Mouse (Mus musculus) kidney, adult 2 months (tissue): ENCODE data around the gene Ctnna3.

Experiments used
- CTCF ChIP-seq: fragments of 200-500 bp; conservative IDR thresholded peaks from 2 replicates; pipeline ENCODE4 v1.5.1; 2011; ENCODE audit warnings: low read depth, mild to moderate bottlenecking, control low read depth, low read length, moderate library complexity, mixed read lengths; ENCODE audit not compliant: insufficient read depth, insufficient read length
- POLR2A ChIP-seq: fragments of 200-500 bp; IDR thresholded peaks from one replicate; pipeline ENCODE4 v1.6.1; 2011; ENCODE audit warnings: low read depth, low read length, control low read depth

DNA sequence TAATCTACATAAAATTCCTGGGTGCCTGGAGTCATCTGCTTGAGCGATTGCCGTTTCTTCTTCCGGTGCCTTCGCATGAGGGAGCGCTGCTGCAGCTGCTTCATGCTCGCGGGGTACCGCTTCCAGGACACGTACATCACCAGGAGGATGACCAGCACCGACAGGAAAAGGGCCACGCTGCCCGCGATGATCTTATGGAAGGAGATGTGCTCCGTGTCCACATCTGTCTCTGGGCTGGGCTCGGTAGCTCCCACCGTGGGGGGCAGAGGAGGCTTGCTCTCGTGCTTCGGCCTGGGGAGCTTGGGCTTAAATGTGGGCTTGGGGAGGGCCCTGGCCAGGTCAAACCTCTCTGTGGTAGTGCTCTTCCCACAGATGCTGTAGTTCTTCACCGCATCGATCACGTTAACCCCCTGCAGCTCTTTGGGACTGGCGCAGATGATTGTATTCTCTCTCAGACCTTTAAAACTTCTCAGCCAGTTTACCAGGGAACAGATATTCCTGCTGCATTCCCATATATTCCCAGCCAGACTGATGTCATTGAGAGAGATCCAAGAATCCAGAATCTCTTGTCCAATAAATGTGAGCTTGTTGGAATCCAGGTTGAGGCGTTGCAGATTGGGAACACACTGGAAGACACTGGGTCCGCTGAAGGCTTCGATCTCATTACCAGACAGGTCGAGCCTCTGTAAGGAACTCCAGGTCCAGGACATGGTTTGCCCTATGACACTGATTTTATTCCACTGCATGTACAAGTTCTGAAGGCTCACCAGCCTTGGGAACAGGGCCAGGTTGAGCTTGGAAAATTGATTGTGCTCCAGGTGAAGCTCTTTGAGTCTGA, 658.3 kb downstream of the Ctnna3 start:
- TF ChIP-seq POLR2A (no peak), CTCF (no peak)
